Comparison of ENCODE assay signal across 10 mouse cellular contexts in the genomic region with DNA sequence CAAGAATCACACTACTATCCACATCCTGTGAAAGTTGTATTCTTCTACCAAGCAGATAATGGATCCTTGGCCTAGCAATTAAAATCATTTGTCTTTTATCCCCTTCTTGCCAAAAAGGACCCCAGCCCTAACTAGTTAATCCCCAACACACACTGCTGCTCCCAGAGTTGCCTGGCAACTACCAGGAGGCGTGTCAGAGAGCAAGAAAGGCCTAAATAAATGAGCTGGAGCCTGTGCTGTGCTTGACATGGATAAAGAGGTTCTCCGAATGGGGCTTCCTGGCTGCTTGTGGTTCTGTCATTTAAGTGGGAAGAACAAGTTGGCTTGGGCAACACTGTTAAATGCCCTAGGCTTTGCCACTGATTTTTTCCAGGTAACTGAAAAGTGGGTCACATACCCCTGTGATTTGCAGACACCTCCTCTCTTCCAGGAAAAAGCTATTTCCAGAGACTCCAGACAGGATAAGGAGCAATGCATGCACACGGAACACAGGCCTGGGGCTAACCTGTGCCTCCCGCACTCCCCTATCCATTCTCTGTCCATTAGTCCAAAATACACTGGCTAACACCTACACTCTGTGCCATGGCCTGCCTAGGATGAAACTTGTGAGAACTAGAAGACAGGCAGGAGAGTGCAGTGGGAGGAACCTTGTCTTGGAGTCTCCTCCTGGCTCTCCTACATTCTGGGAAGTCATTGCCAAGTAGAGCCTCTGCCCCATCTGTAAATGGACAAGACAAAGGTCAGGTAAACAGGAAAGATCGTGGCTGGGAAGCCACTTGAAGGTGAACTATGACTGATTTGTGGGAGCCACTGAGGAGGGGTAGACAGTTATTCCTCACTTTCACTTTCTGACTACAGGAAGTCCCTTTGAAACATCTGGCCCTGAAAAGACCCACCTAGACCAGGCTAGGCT.
DNase-seq lines count a peak whose midpoint lies in the region; ATAC-seq and TF ChIP-seq lines count a peak whose summit lies in the region.
"Had no signal": no experiment of that assay in that cellular context is flagged by ENCODE, and none has a peak within 500 bp of the region (broad histone marks: within the 10 kb centered on the region; RNA-seq: fewer than 3 reads in every experiment).

No protein-coding gene starts in this region.

- no peaks in the 10 kb centered on the region for H3K27me3 ChIP-seq in kidney, adult 2 months (replicated peaks; ENCODE audit: control insufficient read depth, insufficient read depth, low read length)
- H3K27me3 ChIP-seq in kidney, embryonic 16.5 days (ENCODE audit: insufficient read depth, low read length), result no peaks in the 10 kb centered on the region
- peaks cover 22% of the 10 kb centered on the region for H3K27me3 ChIP-seq in hindbrain, embryonic 13.5 days
- no peaks in the 10 kb centered on the region for H3K27me3 ChIP-seq in midbrain, postnatal 0 days (ENCODE audit: insufficient read depth, low read length)
- H3K27me3 ChIP-seq: limb, embryonic 13.5 days had no signal

- no peaks in the 10 kb centered on the region for H3K9me3 ChIP-seq in kidney, embryonic 16.5 days (ENCODE audit: low read length)
- no peaks in the 10 kb centered on the region for H3K9me3 ChIP-seq in hindbrain, embryonic 13.5 days
- no peaks in the 10 kb centered on the region for H3K9me3 ChIP-seq in midbrain, postnatal 0 days (ENCODE audit: low read length)
- H3K9me3 ChIP-seq: heart, embryonic 10.5 days; limb, embryonic 13.5 days had no signal

- no peaks in the 10 kb centered on the region; the same call in 1 of the 2 replicates for H3K36me3 ChIP-seq in kidney, adult 2 months (ENCODE audit: control insufficient read depth, insufficient read depth, low read length)
- H3K36me3 ChIP-seq in kidney, embryonic 16.5 days (ENCODE audit: insufficient read depth, low read length), result no peaks in the 10 kb centered on the region
- no peaks in the 10 kb centered on the region for H3K36me3 ChIP-seq in hindbrain, embryonic 13.5 days
- peaks cover 2% of the 10 kb centered on the region; the same call in 1 of the 2 replicates for H3K36me3 ChIP-seq in midbrain, postnatal 0 days (ENCODE audit: insufficient read depth, low read length)

- no peak overlapping the region for H3K9ac ChIP-seq in kidney, embryonic 16.5 days (replicated peaks; ENCODE audit: low read length)
- no peak overlapping the region for H3K9ac ChIP-seq in hindbrain, embryonic 13.5 days
- no peak overlapping the region for H3K9ac ChIP-seq in midbrain, postnatal 0 days (replicated peaks; ENCODE audit: low read length, poor library complexity, severe bottlenecking)
- H3K9ac ChIP-seq: limb, embryonic 13.5 days had no signal

- peaks cover 14% of the 10 kb centered on the region for H3K4me1 ChIP-seq in kidney, adult 2 months (ENCODE audit: control insufficient read depth, insufficient read depth, low read length)
- H3K4me1 ChIP-seq in kidney, embryonic 16.5 days (ENCODE audit: insufficient read depth, low read length), result no peaks in the 10 kb centered on the region
- peaks cover 16% of the 10 kb centered on the region for H3K4me1 ChIP-seq in hindbrain, embryonic 13.5 days (replicated peaks)
- H3K4me1 ChIP-seq in midbrain, postnatal 0 days (ENCODE audit: insufficient read depth, low read length), result peaks cover 12% of the 10 kb centered on the region; the same call in 1 of the 2 replicates
- H3K4me1 ChIP-seq: heart, embryonic 10.5 days had no signal

- no peak overlapping the region for H3K4me2 ChIP-seq in kidney, embryonic 16.5 days (replicated peaks; ENCODE audit: low read depth, low read length)
- H3K4me2 ChIP-seq in hindbrain, embryonic 13.5 days, result no peak overlapping the region
- H3K4me2 ChIP-seq in midbrain, postnatal 0 days (ENCODE audit: low read depth, low read length, poor library complexity, severe bottlenecking), result no peak overlapping the region
- H3K4me2 ChIP-seq: limb, embryonic 13.5 days had no signal

- no peak overlapping the region for H3K4me3 ChIP-seq in kidney, adult 2 months (ENCODE audit: insufficient read depth, low read depth, low read length)
- no peak overlapping the region for H3K4me3 ChIP-seq in kidney, embryonic 16.5 days (ENCODE audit: low read length)
- H3K4me3 ChIP-seq in hindbrain, embryonic 13.5 days, result no peak overlapping the region
- H3K4me3 ChIP-seq in midbrain, postnatal 0 days (ENCODE audit: low read depth, low read length), result no peak overlapping the region
- H3K4me3 ChIP-seq: heart, embryonic 10.5 days; limb, embryonic 13.5 days had no signal

- TF ChIP-seq POLR2A in kidney, adult 2 months (IDR thresholded peaks at IDR 0.05; ENCODE audit: low read depth, low read length), result no peak

- WGBS in kidney, adult 2 months, result 67% methylated on average over 5 of the region's 5 CpGs
- WGBS in kidney, embryonic 16.5 days, result 54% methylated on average over 5 of the region's 5 CpGs
- WGBS in hindbrain, embryonic 13.5 days, result 35% methylated on average over 5 of the region's 5 CpGs
- 45% methylated on average over 5 of the region's 5 CpGs for WGBS in midbrain, postnatal 0 days

- no peak for TF ChIP-seq CTCF in kidney, adult 2 months (conservative IDR thresholded peaks at IDR 0.05; ENCODE audit: insufficient read depth, insufficient read length, low read depth, low read length)
- no peak for TF ChIP-seq CTCF in midbrain, postnatal 0 days (IDR thresholded peaks at IDR 0.05)

- peak; percentile 83 for DNase-seq in kidney, adult 2 months
- peak; percentile 44 for DNase-seq in embryo, embryonic 9.5 days (ENCODE audit: extremely low spot score)
- DNase-seq in midbrain, postnatal 0 days (ENCODE audit: low spot score), result peak; percentile 74
- no peak for DNase-seq in heart, adult 8-10 months (ENCODE audit: low spot score)
- no peak for DNase-seq in right cerebral cortex, postnatal 36 days (ENCODE audit: low spot score in 2 of 2)
- no peak for DNase-seq in ovary, postnatal 14 days (ENCODE audit: low spot score)

- peak overlapping the region; percentile 46; the same call in 1 of the 2 replicates for H3K27ac ChIP-seq in kidney, adult 2 months (ENCODE audit: insufficient read depth, low read depth, low read length)
- H3K27ac ChIP-seq in kidney, embryonic 16.5 days (ENCODE audit: low read length), result no peak overlapping the region
- H3K27ac ChIP-seq in hindbrain, embryonic 13.5 days, result no peak overlapping the region
- H3K27ac ChIP-seq in midbrain, postnatal 0 days (ENCODE audit: low read depth, low read length), result no peak overlapping the region
- H3K27ac ChIP-seq: heart, embryonic 10.5 days; limb, embryonic 13.5 days had no signal

- no peak for ATAC-seq in kidney, embryonic 16.5 days (ENCODE audit: low FRiP score, low TSS enrichment)
- peak; percentile 70; the same call in 1 of the 2 replicates for ATAC-seq in hindbrain, embryonic 13.5 days (ENCODE audit: low FRiP score)
- peak; percentile 65; the same call in 1 of the 2 replicates for ATAC-seq in midbrain, postnatal 0 days (ENCODE audit: low FRiP score)

Comparison
In these comparisons a context has a peak if more than half of its experiments do, and no peak if none do; other contexts are left out.
1. DNase-seq: peak in kidney, adult 2 months (single experiment), embryo, embryonic 9.5 days (single experiment) and midbrain, postnatal 0 days (single experiment); none in heart, adult 8-10 months (single experiment), right cerebral cortex, postnatal 36 days (0 of 2) and ovary, postnatal 14 days (single experiment).